Mouse (Mus musculus) fibroblast of lung, adult 2 months (primary cell): ENCODE measurements around the gene Rec8.

ENCODE experiments used
- DNase-seq: peaks from one replicate; pipeline ENCODE4 v3.0.0-alpha.2; 2011; ENCODE audit warnings: low read depth

Rec8 gene

DNA sequence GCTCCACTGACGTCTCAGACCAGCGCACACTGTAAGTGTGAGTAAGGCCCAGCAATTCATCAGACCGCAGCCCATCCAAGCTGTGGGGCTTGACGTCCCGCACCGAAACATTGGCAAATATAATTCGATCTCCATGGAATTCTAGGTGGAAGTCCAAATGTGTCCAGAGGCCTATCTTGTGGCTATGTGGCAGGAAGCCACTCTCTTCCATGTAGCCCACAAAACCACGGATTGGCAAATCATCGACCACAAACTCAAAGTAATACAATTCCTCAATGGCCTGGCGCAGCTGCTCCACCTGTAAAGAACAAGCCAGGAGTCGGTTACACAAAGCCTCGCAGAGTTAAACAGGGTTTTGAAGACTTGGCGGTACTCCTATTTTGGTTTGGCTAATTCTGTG, 23.5 kb downstream of the Rec8 start:
- no peak for DNase-seq

DNA sequence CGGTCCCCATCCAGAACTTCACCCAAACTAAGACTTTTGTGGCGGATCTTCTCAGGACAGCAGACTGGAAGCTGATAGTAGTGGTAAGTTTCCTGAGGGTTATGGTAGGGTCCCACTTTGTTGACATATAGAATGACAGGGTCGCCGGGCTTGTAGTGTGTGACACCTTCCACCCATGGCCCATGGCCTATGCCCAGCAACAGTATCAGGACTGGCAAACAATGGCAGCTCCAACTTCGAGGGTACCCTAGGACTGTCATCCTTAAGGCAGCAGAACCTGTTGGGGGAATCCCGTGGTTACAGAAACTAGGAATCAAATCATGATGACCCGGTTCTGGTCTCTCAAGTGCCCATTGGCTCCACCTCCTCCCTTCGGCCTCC, 24.8 kb downstream of the Rec8 start:
- no peak for DNase-seq

DNA sequence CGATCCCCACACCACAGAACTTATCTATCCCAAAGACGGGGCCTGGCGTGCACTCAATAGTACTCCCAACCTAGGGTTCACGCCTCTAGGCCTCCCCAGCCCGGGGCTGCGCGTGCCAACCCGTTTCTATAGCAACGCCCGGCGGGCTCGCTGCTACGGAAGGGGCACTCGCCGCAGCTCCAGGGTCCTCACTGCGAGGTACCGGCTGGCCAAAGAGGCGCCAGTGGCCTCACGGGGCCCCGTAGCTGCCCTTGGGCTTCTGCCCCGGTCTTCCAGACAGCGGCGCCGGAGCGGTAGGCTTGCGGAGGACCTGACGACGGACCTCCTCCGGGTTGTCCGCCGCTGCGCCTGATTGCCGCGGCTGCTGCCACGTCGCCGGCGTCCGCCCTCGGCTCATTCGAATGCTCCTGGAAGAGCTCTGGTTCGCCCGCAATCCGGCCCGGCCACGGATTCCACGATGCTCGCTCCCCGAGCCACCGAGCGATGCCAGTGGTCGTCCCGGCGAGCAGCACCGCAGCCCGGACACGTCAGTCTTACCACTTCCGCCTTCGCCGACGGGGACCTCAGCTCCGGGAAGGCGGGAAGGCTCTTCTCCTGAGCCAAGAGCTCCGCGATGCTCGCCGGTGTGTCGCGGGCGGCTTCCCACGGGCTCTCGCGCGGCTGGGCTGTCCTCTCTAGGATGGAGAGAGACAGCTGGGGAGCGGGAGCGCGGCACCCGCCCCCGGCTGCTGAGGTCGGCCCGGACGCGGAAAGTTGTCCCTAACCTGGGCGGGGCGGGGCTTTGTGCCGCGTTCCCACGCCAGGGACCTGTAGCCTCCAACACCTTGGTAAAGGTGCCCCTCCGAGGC, 25.4 kb downstream of the Rec8 start, which contains the start of gene Tm9sf1:
TSS of gene Tm9sf1 (minus strand) at position 747 of the 848 bp plus-strand sequence.
- DNase-seq = peak; percentile 63

DNA sequence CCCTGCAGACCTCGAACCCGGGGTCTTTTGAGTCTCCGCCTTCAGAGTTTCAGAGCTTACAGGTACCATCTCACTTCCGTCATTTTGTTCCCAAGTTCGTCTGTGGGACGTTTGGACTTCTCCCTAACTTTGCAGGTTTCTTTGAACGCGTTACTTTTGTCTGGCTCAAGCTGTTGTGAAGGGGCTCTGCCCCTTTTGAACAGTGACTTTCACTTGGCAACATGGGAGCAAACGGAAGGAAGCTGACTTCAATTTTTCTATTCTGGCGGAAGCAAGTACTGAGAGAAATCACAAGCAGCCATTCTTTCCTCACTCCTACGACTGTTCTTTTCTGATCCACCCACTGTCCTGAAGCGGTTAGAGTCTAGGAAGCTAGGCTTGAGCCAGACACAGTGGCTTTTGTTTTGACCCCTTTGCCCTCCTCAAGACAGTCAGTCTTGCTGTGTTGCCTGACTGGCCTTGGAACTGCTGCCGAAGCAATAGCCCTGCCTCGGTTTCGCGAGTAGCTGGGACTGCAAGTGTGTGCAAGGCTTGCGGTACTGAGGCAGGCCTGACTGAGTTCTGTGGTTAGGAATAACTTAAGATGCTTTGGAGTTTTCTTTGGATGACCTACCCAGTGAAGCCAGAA, 26.5 kb downstream of the Rec8 start:
- DNase-seq = peak; percentile 29

DNA sequence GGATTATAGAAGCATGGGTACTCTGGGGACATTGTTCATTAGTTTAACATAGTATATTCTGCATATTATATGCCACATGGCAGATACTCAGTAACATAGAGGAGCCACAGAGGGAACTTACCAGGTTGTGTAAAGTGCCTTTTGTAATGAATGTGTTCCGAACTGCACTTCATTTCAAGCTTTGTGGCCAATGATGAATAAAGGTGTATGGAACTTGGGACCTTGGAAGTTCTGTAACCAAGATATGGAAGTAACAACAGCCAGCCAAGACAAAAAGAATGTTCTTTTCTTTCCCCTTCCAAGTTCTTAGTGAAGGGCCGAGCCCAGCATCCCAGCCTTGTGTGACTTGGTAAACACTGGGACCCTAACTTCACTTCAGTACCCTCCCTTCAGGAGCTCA, 32.0 kb downstream of the Rec8 start, which contains the start of gene Tssk4:
TSS of gene Tssk4 (plus strand) at position 301 of the 400 bp plus-strand sequence.
- DNase-seq = no peak

DNA sequence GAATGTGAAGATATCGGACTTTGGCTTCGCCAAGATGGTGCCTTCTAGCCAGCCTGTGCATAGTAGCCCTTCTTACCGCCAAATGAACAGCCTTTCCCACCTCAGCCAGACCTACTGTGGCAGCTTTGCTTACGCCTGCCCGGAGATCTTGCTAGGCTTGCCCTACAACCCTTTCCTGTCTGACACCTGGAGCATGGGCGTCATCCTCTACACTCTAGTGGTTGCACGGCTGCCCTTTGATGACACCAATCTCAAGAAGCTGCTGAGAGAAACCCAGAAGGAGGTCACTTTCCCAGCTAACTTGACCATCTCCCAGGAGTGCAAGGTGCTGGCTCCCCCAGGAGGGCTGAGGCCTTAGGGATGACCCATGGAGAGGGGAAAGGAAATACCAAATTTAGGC, 33.7 kb downstream of the Rec8 start:
- DNase-seq = no peak

DNA sequence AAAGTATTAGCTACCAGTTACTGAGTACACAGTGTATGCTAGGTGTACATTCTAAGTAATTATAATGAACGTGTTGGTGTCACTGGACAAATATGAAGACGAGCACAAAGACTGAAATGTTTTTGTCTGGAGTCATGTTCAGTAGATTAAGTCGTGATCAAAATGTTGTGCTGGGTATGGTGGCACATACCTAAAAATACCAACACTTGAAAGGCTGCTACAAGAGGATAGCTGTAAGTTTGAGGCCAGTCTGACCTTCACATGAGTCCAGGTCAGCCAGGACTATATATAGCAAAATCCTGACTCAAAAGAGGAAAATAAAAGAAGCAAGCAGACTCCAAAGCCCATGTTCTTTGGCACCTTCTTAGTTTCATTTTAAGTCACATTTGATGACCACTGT, 39.1 kb downstream of the Rec8 start:
- no peak for DNase-seq

DNA sequence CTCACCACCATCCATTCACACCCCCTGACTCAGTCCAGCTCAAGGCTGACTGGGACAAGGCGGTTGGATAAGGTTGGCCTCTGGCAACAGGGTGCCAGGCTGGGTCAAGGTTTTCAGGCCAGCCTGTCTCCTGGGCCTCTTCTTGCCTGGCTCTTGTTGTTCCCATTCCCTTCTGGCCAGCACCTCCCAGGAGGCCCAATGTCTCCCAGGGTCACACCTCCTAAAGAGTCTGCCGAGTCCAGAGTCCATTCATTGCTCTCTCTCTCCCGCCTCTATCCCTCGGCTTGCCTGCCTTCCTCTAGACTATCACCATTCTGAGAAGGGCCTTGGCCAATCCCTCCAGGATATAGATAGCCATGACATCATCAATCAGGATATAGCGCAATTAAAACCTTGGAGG, 40.2 kb downstream of the Rec8 start:
- DNase-seq = no peak

DNA sequence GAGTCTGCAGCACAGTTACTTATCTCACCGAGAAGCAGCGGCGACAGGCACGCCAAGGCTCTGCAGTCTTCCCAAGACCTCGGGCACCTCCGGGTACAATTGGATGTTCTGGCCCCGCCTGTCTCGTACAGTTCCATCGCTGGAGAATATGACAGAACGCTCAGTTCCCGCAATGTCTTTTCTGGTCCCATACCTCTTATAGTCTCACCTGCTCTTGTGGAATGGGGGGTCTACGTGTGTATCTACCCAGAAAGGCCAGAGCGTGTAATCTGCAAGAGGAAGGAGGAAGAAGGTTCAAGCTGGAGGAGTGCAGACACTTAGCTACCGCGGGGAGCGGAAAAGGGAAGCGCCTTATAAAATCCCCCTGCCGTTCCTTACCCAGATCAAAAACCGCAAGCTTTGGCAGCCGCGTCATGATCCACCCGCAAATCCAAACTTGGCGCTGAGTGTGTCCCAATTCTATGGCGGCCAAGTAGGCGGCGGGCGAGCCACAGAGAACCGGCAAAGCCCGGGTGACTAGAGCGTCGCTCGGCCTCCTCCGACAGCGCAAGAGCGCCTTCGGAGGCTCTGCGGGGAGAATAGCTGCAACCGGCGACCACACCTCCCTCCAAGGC, 42.2 kb downstream of the Rec8 start, which contains the start of gene Mdp1:
TSS of gene Mdp1 (minus strand) at position 549 of the 614 bp plus-strand sequence.
- DNase-seq = peak; percentile 65

DNA sequence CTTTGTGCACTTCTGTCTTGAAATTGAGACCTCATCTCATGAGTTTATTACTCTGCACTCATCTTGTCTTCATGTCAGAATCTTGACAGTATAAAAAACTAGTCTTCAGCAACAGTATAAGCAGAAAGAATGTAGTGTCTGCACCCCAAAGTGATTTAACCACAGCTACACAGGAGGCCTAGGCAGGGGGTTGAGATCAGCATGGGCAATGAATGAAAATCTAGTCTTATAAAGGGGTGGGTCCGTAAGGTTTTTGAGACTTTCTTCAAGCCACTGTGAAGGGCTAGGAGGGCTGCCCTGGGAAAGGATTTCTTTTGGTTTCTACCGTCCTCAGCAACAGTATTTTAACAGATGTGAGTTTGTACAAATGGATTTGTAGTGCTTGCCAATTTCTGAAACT, 42.8 kb downstream of the Rec8 start:
- no peak for DNase-seq

DNA sequence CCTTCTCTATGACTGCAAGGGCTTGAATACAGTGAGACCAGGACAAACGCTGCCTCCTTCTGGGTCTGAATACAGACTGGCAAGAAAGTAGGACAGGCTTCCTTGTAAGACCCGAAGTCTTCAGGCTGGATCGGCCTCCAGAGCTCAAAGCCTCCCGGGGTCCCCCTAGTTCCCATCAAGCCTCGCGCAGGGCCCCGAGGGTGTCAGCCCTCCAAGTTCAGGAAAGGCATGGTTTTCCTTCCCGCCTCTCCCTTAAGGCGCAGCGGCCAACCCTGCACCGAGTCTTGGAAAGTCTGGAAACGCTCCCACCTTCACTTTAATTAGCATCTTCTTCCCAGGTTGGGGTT, 53.6 kb downstream of the Rec8 start:
- DNase-seq = no peak

DNA sequence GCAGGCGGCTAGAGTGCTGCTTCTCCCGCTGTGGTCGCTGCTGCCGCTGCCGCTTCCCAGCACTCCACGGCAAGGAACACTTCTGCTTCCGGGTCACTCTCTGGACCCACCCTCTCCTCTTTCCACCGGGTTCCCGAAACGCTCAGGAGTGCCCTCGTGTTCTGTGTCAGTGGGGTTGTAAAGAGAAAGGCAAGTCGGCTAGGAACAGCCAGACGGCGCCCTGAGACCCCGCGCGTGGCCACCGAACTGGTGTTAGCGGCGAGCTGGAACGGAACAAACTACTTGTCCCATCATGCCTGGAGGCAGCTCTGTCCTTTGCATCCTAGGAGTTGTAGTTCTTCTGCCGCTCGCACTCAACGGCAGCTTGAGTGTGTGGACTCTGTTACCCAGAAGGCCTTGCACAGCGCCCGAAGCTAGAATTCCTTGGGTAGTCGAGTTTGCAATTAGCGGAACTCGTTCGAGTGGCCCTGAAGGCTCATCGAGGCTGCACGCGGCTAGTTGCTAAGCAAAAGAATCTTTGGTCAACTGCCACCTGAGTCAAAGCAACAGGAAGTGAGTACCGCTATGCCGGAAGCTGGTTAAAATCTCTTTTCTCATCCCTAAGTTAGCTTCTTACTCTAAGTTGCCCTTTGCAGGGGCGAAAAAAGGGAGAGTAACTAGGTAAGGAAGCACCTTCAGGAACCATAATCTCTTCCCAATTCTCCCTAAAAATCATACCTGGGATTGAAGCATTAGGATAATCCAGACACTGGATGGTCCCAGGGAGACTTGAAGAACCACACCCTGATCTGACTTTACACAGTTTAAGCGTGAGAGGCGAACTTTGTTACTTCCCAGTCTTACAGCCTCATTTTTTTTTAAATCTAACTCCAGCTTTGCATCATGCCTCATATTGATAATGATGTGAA, 54.2 kb downstream of the Rec8 start, which contains the start of the genes Gmpr2 and Nedd8:
TSS of gene Gmpr2 (plus strand) at position 109 of the 908 bp plus-strand sequence.
TSS of gene Nedd8 (minus strand) at position 292 of the 908 bp plus-strand sequence.
- peak; percentile 97 for DNase-seq

DNA sequence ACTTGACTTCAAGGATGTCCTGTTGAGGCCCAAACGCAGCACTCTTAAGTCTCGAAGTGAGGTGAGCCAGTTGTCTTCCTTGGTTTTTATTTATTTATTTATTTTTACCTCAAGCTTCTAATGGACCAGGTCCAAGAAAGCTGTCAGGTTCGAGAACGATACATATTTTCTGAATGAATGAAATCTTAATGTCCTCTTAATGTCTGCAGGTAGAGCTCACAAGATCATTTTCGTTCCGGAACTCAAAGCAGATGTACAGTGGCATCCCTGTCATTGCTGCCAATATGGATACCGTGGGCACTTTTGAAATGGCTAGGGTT, 54.9 kb downstream of the Rec8 start:
- no peak for DNase-seq
